Mouse (Mus musculus): ENCODE measurements around the gene Trappc3. TPM values are rescaled to one million over a fixed set of nuclear protein-coding genes. Genes with fewer than 3 reads are reported as not detected.

The Trappc3 gene
- total RNA-seq, 2 experiments from 2014 or later, result 38.5 to 54.6 TPM

DNA sequence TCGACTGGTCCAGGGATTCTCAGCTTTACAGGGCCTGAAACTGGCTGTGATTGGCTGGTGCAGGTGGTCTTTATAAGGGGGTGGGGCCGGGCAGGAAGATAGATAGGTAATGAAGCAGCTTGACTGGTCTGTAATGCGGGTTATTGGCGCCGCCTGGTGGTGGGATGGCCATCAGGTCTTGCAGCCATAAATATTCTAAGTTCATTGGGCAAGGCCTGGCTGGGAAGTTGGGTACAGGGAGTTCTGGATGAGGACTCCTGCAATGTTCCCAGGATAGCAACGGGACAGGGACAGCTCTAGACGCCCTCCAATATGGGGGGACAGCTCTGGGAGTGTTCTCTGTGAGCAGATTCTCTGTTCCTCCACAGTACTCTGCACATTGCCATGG is 47.8 kb downstream of the Trappc3 start:
- ATAC-seq (replicated peaks; ENCODE audit: poor library complexity), result peak; percentile 83

DNA sequence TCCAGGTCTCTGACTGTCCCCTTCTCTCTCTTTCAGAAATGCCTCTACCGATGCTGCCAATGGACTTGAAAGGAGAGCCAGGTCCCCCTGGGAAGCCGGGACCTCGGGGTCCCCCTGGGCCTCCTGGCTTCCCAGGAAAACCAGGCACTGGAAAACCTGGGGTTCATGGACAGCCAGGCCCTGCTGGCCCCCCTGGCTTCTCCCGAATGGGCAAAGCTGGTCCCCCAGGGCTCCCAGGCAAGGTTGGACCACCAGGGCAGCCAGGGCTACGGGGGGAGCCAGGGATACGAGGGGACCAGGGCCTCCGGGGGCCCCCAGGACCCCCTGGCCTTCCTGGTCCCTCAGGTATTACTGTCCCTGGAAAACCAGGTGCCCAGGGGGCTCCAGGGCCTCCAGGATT is 48.2 kb downstream of the Trappc3 start:
- ATAC-seq (replicated peaks; ENCODE audit: poor library complexity), result no peak

DNA sequence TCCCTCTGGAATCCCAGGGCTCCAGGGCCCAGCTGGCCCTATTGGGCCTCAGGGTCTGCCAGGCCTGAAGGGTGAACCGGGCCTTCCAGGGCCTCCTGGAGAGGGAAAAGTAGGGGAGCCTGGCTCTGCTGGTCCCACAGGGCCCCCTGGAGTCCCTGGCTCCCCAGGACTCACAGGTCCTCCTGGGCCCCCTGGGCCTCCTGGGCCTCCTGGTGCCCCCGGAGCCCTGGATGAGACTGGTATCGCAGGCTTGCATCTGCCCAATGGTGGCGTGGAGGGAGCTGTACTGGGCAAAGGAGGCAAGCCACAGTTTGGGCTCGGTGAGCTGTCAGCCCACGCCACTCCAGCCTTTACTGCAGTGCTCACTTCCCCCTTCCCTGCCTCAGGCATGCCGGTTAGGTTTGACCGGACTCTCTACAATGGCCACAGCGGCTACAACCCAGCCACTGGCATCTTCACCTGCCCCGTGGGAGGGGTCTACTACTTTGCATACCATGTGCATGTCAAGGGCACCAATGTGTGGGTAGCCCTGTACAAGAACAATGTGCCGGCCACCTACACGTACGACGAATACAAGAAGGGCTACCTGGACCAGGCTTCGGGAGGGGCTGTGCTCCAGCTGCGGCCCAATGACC is 49.6 kb downstream of the Trappc3 start:
- ATAC-seq (replicated peaks; ENCODE audit: poor library complexity), result no peak

DNA sequence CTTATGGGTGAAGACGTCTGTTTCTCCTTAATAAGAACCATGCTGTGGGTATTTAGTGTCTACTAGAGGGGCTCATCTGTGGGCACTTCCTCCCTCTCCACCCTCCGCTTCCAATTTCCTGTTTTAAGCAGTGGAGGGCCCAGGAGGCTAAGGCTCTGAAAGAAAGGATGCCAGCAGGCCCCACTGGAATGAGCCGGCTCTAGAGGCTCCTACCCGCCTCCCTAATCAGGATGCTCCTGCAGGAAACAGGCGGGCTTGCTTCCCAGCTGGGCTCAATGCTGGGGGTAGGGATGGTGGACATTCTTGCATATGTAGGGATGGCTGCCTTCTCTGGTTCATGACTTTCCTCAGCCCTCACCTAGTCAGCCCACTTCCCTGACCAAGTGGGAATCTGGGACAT is 51.1 kb downstream of the Trappc3 start:
- no peak for ATAC-seq (replicated peaks; ENCODE audit: poor library complexity)

DNA sequence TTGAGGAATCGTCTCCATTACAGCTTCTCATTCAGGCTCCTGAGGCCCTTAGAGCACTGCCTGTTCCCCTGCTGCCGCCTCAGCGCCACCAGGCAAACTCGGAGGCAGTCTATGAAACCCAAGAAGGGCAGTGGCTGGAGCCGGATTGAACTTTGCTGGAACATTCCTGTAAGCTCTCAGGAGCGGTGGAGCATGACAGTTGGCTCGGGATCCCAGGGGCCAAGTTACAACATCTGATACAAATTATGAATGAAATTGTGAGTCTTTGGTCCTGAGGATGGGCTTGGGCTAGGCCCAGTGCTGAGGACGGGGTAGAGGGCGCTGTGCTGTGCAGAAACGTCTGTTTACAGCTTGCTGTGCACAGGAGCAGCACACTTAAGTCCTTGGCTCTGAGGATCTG is 52.3 kb downstream of the Trappc3 start:
- ATAC-seq (replicated peaks; ENCODE audit: poor library complexity), result peak; percentile 33

DNA sequence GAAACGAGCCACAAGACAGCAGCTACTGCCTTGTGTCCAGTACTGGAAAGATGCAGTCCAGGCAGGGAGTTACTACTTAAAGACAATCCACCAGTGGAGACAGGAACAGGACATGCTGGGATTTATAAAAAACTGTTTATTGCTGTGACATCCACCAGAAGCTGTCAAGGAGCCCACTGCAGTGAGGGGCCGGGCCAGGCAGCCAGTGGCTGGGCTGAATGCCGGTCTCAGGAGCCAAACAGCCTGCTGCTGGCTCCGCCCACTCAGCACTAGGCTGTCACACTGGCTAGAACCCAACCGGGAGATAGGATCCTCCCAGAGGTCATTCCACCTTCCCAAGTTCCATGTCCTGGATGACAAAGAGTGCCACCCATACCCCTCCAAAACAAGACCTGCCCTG is 53.8 kb downstream of the Trappc3 start:
- ATAC-seq (replicated peaks; ENCODE audit: poor library complexity), result no peak

DNA sequence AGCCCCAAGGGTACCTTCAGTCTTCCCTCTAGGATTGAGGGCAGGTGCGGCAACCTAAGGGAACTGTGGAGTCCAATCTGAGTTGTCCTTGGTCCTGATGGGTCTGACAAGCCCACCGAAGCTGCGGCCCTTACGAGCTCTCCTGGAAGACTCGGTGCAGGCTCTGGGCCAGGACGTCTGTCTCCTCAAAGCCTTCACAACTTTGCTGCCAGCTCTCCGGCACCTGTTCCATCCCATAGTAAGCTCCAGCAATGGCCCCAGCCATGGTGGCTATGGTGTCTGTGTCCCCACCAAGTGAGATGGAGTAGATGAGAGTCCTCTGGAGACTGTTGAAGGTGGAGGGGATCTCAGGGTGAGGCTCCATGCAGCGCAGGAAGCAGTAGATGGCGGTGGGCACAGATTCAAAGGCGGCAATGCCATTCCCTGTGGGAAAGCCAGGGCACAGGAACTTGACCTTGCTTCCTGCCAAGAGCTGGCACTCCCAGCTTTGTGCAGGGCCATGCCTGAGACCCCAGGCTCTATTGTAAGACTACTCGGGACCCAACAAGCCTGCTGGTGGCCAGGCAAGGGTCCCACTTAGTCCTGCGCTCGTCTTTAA is 54.4 kb downstream of the Trappc3 start:
- no peak for ATAC-seq (replicated peaks; ENCODE audit: poor library complexity)

DNA sequence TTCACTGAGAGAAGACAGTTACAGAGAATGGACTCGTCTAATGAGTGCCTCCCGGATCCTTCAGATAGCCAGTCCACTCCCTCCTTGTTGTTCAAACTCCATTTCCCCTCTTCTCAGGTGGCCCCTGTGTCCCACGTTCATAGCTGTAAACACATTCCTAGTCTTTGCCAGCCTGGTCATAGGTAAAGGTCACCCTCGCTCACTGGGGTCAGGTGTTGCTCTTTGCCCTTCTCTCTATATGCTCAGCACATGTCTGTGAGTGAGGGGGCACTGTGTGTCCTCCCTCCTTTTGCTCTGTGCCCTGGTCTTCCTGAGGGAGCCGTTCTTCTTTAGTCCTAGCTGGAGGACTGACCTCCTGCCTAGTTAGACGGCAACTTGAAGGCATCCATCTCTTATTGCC is 57.7 kb downstream of the Trappc3 start:
- no peak for ATAC-seq (replicated peaks; ENCODE audit: poor library complexity)

DNA sequence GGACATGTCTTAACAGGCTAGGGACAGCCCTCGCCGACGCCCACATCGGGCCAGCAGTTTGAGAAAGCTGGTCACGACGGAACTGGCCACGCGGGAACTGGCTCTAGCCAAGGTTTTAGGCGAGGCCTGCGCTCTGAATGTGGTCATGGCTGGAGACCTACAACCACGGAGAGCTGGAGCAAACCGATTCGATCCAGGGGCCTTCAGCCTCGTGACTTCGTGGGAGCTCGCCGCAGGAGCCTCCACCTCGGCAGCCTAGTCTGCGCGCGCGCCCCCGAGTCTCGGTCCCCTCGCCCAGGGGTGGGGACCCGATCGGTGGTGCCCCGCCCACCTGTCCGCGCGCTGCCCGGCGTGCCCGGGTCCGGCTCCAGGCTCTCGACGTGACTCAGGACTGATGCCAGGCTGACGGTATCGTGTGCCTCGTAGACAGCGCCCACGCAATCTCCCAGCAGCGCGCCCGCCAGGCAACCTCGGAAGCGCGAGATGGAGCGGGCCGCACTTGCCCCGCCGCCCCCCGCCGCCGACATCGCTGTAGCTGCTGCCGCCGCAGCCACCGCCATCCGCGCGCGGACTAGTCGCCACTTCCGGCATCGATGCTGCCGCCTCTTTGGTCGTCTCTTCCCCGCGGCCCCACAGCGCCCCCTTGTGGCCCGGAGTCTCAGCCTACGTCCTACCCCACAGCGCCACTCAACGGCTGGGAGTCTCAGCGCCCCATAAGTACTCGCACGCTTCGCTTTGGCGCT is 59.2 kb downstream of the Trappc3 start, which contains the start of gene Adprhl2:
Gene Adprhl2 (minus strand): TSS at position 593 of the 743 bp plus-strand sequence.
- peak; percentile 96 for ATAC-seq (replicated peaks; ENCODE audit: poor library complexity)

DNA sequence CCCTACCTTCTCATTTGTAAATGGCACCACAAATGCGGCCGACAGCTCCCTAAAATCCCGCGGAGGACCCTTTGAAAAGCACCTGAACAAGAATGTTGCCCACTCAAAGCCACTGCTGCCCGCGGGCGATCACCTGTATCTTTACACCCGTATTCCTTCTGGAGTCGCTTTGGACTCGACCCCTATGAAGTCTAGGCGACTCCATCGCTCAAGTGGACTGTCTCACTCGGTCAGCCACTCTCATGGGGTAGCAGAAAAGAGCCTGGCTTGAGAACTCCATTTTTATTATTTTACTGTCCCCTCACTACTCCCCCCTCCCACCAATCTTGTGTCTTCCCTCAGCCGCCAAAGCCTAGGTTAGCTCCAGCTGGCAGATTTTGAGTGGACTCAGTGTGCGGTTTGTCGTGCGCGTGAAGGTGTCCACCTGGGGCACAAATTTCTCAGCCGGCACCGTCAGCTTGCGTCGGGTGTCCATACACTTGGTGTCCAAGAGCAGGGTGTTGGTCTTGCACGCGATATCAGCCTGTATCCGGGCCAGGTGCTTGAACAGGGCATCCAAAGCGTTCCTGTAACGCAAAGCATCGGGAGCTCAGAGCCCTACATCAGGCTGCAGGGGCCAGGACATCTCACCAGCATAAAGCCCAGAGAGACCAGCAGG is 59.9 kb downstream of the Trappc3 start:
- ATAC-seq (replicated peaks; ENCODE audit: poor library complexity), result 0 out of 2 replicates have a peak, but pooled peaks have one; percentile 0

DNA sequence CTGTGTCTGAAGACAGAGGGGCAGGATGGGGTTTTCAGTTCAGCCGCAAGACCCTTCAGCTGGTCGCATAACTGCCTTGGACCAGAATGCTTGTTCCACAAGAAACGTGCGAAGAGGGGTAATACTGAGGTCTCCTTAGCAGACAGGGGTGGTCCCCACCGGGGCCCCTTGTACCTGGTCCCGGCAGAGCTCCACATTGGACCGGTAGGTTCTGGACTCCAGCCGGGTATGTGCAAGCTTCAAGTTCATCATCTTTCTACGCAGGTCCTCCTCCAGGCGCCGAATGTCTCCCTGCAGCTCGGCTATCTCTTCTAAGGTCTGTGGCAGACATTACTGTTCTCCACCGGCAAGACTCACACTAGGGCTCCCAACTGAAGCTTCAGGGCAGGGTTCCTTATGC is 60.5 kb downstream of the Trappc3 start:
- ATAC-seq (replicated peaks; ENCODE audit: poor library complexity), result no peak

DNA sequence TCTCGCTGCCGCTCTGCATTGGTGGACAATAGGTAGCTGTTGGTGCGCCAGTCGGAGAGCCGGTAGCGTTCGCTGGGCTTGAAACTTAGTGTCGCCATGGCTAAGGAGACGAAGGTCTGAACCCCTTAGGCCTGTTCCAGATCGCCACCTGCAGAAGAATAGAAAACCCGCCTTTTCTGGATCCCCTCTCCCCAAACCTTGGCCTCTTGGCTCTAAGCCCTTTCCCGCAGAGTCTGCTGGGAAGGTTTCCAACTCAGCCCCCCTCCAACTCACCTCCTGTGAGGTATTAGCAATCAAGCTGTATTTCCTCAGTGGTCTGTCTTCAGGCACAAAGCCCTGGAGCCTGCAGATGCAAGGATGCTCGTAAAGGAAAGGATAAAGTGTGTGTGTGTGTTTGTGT is 62.7 kb downstream of the Trappc3 start:
- ATAC-seq (replicated peaks; ENCODE audit: poor library complexity), result no peak

DNA sequence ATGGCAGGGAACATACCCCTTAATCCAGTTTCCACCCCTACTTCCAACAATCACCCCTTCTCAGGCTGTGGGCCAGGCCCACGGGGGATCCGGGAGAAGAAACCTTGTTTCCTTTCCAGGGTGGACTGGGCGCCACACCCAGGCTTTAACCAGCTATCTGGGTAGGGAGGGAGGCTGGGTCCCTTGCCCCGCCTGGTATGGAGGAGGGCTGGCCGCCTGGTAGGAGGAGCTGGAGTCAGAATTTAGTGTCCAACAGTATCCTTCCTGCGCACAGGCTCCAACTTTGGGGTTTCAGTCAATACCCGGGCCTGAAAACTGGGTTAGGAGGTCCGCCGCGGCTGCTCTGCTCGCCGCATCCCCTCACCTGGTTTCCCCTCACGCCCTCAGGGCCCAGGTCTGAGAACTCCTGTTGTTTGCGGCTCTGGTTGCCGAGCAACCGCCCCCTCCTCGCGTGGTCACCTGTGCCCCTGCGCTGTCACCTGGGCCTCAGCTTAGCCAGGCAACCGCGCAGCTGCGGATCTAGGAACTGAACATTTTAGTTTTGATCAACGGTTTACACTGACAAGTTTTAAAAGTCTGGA is 63.2 kb downstream of the Trappc3 start, which contains the start of gene Tekt2:
Gene Tekt2 (minus strand): TSS at position 408 of the 581 bp plus-strand sequence.
- ATAC-seq (replicated peaks; ENCODE audit: poor library complexity), result no peak

Other genes with a start within 250 kb of the Trappc3 start
- 118 and 119 TPM in 2 replicates for gene Csf3r, start 237.8 kb upstream of the Trappc3 start, total RNA-seq (2015)
- gene Csf3r, start 237.8 kb upstream of the Trappc3 start, total RNA-seq (2017), result 75.0 and 76.9 TPM in 2 replicates
- 196 and 200 TPM in 2 replicates for gene Mrps15, start 215.4 kb upstream of the Trappc3 start, total RNA-seq (2015)
- 76.1 and 90.5 TPM in 2 replicates for gene Mrps15, start 215.4 kb upstream of the Trappc3 start, total RNA-seq (2017)
- 13.5 and 15.5 TPM in 2 replicates for gene Oscp1, start 203.8 kb upstream of the Trappc3 start, total RNA-seq (2015)
- gene Oscp1, start 203.8 kb upstream of the Trappc3 start, total RNA-seq (2017), result 20.3 and 31.9 TPM in 2 replicates
- 20.4 and 25.1 TPM in 2 replicates for gene Lsm10, start 165.7 kb upstream of the Trappc3 start, total RNA-seq (2015)
- 14.7 and 15.9 TPM in 2 replicates for gene Lsm10, start 165.7 kb upstream of the Trappc3 start, total RNA-seq (2017)
- 6.5 and 7.3 TPM in 2 replicates for gene Stk40, start 158.4 kb upstream of the Trappc3 start, total RNA-seq (2015)
- gene Stk40, start 158.4 kb upstream of the Trappc3 start, total RNA-seq (2017), result 5.9 and 6.0 TPM in 2 replicates
- 0.12 and 0.94 TPM in 2 replicates for gene Eva1b, start 114.6 kb upstream of the Trappc3 start, total RNA-seq (2015)
- 1.7 TPM in 1 of 2 replicates, not detected in the other for gene Eva1b, start 114.6 kb upstream of the Trappc3 start, total RNA-seq (2017)
- 0.07 and 0.91 TPM in 2 replicates for gene Sh3d21, start 98.8 kb upstream of the Trappc3 start, total RNA-seq (2015)
- 0.14 TPM in 1 of 2 replicates, not detected in the other for gene Sh3d21, start 98.8 kb upstream of the Trappc3 start, total RNA-seq (2017)
- 172 and 184 TPM in 2 replicates for gene Thrap3, start 59.6 kb upstream of the Trappc3 start, total RNA-seq (2015)
- 286 and 377 TPM in 2 replicates for gene Thrap3, start 59.6 kb upstream of the Trappc3 start, total RNA-seq (2017)
- gene Map7d1, start 6.0 kb upstream of the Trappc3 start, total RNA-seq (2015), result 18.8 and 21.1 TPM in 2 replicates
- 35.8 and 39.6 TPM in 2 replicates for gene Map7d1, start 6.0 kb upstream of the Trappc3 start, total RNA-seq (2017)
- not detected in 2 replicates for gene Col8a2, start 24.5 kb downstream of the Trappc3 start, total RNA-seq (2015)
- not detected in 2 replicates for gene Col8a2, start 24.5 kb downstream of the Trappc3 start, total RNA-seq (2017)
- gene Adprhl2, start 59.4 kb downstream of the Trappc3 start, total RNA-seq (2015), result 6.6 and 9.3 TPM in 2 replicates
- gene Adprhl2, start 59.4 kb downstream of the Trappc3 start, total RNA-seq (2017), result 27.9 and 34.4 TPM in 2 replicates
- gene Tekt2, start 63.4 kb downstream of the Trappc3 start, total RNA-seq (2015), result not detected in 2 replicates
- gene Tekt2, start 63.4 kb downstream of the Trappc3 start, total RNA-seq (2017), result not detected in 2 replicates
- gene Ago3, start 167.2 kb downstream of the Trappc3 start, total RNA-seq (2015), result 6.3 and 11.3 TPM in 2 replicates
- 3.0 and 9.2 TPM in 2 replicates for gene Ago3, start 167.2 kb downstream of the Trappc3 start, total RNA-seq (2017)
- gene Ago1, start 206.3 kb downstream of the Trappc3 start, total RNA-seq (2015), result 14.8 and 20.4 TPM in 2 replicates
- gene Ago1, start 206.3 kb downstream of the Trappc3 start, total RNA-seq (2017), result 16.0 and 19.6 TPM in 2 replicates

All from megakaryocyte progenitor cell, adult 5-6 weeks (primary cell).